Mouse (Mus musculus): ENCODE data around the gene Olfr862. TPM values are rescaled to one million over a fixed set of nuclear protein-coding genes. Genes with fewer than 3 reads are reported as not detected.

Olfr862 gene
- not detected for polyA plus RNA-seq (2017; shearing (Covaris generic))

DNA sequence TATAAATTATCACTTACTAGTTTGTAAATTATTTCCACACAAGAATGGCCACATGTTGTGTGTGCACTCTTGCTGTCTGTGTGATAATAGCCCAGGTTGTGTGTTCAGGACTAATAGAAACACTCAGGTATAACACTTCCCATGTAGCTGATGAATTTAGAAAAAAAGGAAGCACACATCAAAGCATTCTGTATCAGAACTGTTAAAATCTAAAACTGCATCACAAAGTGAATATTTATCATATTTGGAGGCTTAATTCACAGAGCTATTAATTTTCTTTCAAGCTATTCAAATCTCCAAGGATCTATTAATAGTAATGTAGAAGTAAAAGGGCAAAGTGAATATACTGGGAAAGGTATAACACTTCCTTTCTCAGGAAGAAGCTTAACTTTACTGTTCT is at the start of gene Olfr862:
Gene Olfr862 (minus strand): TSS at position 101 of the 400 bp plus-strand sequence.
- ATAC-seq = no peak

DNA sequence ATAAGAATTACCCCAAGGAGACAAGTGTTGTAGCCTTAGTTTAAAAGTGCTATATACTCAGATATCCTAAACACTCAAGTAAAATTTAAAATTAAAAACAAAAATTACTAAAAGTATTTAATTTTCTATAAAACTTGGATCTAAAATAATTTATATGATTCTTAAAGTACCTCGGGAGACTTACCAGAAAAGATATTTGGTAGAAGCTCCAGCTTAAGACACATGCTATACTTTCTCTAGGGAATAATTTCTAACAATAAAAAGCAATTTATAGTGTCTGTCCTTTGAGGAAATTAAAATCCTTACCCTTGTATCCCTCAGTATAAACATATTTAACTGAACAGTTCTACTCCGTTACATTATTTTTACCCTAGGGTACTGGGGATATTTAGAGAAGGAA is 28.8 kb upstream of the Olfr862 start, which contains the start of gene Olfr77:
Gene Olfr77 (plus strand): TSS at position 301 of the 400 bp plus-strand sequence.
- ATAC-seq = no peak

DNA sequence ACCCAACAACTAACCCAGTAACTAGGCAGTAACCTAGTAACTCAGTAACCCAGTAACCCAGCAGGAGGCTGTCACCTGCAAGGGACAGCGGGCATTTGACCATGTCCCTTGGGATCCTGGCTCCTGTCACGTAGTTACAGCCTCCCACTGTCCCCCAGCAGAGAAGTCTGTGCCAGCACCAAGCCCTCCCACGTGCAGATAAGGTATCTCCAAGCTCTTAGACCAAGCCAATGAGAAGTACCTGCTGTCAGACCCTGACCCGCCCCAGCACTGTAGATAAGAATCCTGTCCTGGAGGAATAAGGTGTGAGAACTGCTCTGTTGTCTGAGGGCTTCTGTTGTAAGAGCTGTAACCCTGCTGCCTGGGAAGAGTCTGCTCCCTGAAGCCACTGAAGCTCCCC is 23.4 kb upstream of the Olfr862 start:
- no peak for ATAC-seq

DNA sequence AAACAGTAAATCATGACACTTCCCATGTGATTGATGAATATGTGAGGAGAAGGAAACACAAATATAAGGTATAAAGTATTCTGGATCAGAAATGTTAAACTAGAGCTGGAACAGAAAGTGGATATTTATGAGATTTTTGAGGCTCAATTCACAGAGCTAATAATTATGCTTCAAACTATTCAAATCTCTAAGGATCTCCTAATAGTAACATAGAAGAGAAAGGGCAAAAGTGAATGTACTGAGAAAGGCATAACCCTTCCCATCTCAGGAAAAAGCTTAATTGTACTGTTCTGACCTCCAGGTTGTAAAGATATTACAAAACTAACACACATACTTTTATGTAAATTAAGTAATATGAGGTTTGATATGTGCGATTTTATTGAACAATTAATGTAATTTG is 38.2 kb downstream of the Olfr862 start, which contains the start of gene Olfr860:
Gene Olfr860 (minus strand): TSS at position 101 of the 400 bp plus-strand sequence.
- ATAC-seq = no peak

Other genes starting within 250 kb of the Olfr862 start
- not detected for gene Olfr857, start 178.6 kb downstream of the Olfr862 start, polyA plus RNA-seq (2017; shearing (Covaris generic))
- not detected for gene Olfr58, start 107.7 kb downstream of the Olfr862 start, polyA plus RNA-seq (2017; shearing (Covaris generic))
- under 1 TPM in 1 of 2 experiments, not detected in 1; 0.04 TPM for gene Olfr859, start 83.1 kb downstream of the Olfr862 start, polyA plus RNA-seq (2017; shearing (Covaris generic))
- gene Olfr860, start 38.3 kb downstream of the Olfr862 start, polyA plus RNA-seq (2017; shearing (Covaris generic)) = not detected
- gene Olfr77, start 28.9 kb upstream of the Olfr862 start, polyA plus RNA-seq (2017; shearing (Covaris generic)) = 1 to 10 TPM; 1.3 to 2.6 TPM
- not detected for gene Olfr866, start 140.0 kb upstream of the Olfr862 start, polyA plus RNA-seq (2017; shearing (Covaris generic))
- not detected for gene Olfr867, start 169.6 kb upstream of the Olfr862 start, polyA plus RNA-seq (2017; shearing (Covaris generic))
- not detected for gene Olfr868, start 210.6 kb upstream of the Olfr862 start, polyA plus RNA-seq (2017; shearing (Covaris generic))
- gene Olfr869, start 241.0 kb upstream of the Olfr862 start, polyA plus RNA-seq (2017; shearing (Covaris generic)) = not detected